ENCODE assay signal across 8 mouse cellular contexts in the genomic region with DNA sequence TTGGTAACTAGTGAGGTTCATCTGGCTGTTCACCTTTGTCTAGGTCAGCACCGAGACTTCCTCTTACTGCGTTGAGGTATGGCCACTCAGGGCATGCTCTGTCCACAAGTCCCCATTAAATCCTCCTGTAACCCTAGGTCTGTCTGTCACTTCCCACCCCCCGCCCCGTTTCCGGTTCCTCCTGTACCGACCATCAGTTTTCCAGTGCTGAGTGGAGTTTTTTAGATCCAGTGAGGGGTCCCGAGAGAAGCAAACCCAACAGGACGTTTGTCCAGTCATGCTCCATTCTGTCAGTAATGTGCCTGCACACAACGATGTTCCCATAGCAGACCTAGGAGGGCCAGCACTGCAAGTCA. TPM values are rescaled to one million over a fixed set of nuclear protein-coding genes. Genes with fewer than 3 reads are reported as not detected.
DNase-seq lines count a peak whose midpoint lies in the region; ATAC-seq and TF ChIP-seq lines count a peak whose summit lies in the region.

No protein-coding gene starts in this region.

- H3K4me3 ChIP-seq in kidney, embryonic 15.5 days (replicated peaks) = peak overlapping the region; percentile 28
- H3K4me3 ChIP-seq in kidney, adult 2 months (ENCODE audit: insufficient read depth, low read depth, low read length) = no peak overlapping the region
- peak overlapping the region; percentile 25 for H3K4me3 ChIP-seq in embryonic facial prominence, embryonic 12.5 days
- H3K4me3 ChIP-seq in hindbrain, embryonic 13.5 days = peak overlapping the region; percentile 28
- peak overlapping the region; percentile 24; the same call in 1 of the 2 replicates for H3K4me3 ChIP-seq in midbrain, embryonic 12.5 days

- H3K27ac ChIP-seq in kidney, embryonic 15.5 days = peak overlapping the region; percentile 29
- H3K27ac ChIP-seq in kidney, adult 2 months (ENCODE audit: insufficient read depth, low read depth, low read length) = no peak overlapping the region
- no peak overlapping the region for H3K27ac ChIP-seq in embryonic facial prominence, embryonic 12.5 days
- H3K27ac ChIP-seq in hindbrain, embryonic 13.5 days = peak overlapping the region; percentile 71
- H3K27ac ChIP-seq in midbrain, embryonic 12.5 days (replicated peaks) = 0 out of 2 replicates have a peak overlapping the region, but pooled peaks have one; percentile 39

- no peaks in the 10 kb centered on the region for H3K36me3 ChIP-seq in kidney, embryonic 15.5 days
- no peaks in the 10 kb centered on the region for H3K36me3 ChIP-seq in kidney, adult 2 months (ENCODE audit: control insufficient read depth, insufficient read depth, low read length)
- no peaks in the 10 kb centered on the region for H3K36me3 ChIP-seq in embryonic facial prominence, embryonic 12.5 days
- peaks cover 45% of the 10 kb centered on the region for H3K36me3 ChIP-seq in hindbrain, embryonic 13.5 days
- peaks cover 32% of the 10 kb centered on the region for H3K36me3 ChIP-seq in midbrain, embryonic 12.5 days

- WGBS in kidney, embryonic 15.5 days = 50% methylated on average over 9 of the region's 9 CpGs
- 40% methylated on average over 9 of the region's 9 CpGs for WGBS in kidney, adult 2 months
- 71% methylated on average over 9 of the region's 9 CpGs for WGBS in embryonic facial prominence, embryonic 12.5 days
- WGBS in hindbrain, embryonic 13.5 days = 76% methylated on average over 9 of the region's 9 CpGs
- WGBS in midbrain, embryonic 12.5 days = 67% methylated on average over 9 of the region's 9 CpGs

- no peak for DNase-seq in kidney, adult 2 months
- DNase-seq in left cerebral cortex, postnatal 10 days (ENCODE audit: extremely low spot score in 1 of 2, low spot score in 2 of 2) = no peak
- no peak for DNase-seq in urinary bladder, postnatal 36 days (ENCODE audit: low spot score in 2 of 2)

- no peak for TF ChIP-seq POLR2A in kidney, adult 2 months (IDR thresholded peaks at IDR 0.05; ENCODE audit: low read depth, low read length)

- peak; percentile 2; the same call in 1 of the 2 replicates for ATAC-seq in kidney, embryonic 15.5 days (replicated peaks; ENCODE audit: low FRiP score)
- no peak for ATAC-seq in embryonic facial prominence, embryonic 12.5 days (ENCODE audit: insufficient number of reproducible peaks, insufficient read depth, low FRiP score, low TSS enrichment)
- no peak for ATAC-seq in hindbrain, embryonic 13.5 days (ENCODE audit: low FRiP score)
- no peak for ATAC-seq in midbrain, embryonic 12.5 days (ENCODE audit: low FRiP score, low read depth)
- ATAC-seq in inflammation-experienced regulatory T-cells, adult 6 months = no peak

- no peaks in the 10 kb centered on the region for H3K27me3 ChIP-seq in kidney, embryonic 15.5 days
- H3K27me3 ChIP-seq in kidney, adult 2 months (replicated peaks; ENCODE audit: control insufficient read depth, insufficient read depth, low read length) = no peaks in the 10 kb centered on the region
- no peaks in the 10 kb centered on the region for H3K27me3 ChIP-seq in embryonic facial prominence, embryonic 12.5 days
- no peaks in the 10 kb centered on the region for H3K27me3 ChIP-seq in hindbrain, embryonic 13.5 days
- no peaks in the 10 kb centered on the region for H3K27me3 ChIP-seq in midbrain, embryonic 12.5 days

- H3K4me2 ChIP-seq in kidney, embryonic 15.5 days = peak overlapping the region; percentile 55
- peak overlapping the region; percentile 32 for H3K4me2 ChIP-seq in embryonic facial prominence, embryonic 12.5 days (replicated peaks)
- H3K4me2 ChIP-seq in hindbrain, embryonic 13.5 days = peak overlapping the region; percentile 49
- peak overlapping the region; percentile 41 for H3K4me2 ChIP-seq in midbrain, embryonic 12.5 days (replicated peaks)

- H3K9ac ChIP-seq in kidney, embryonic 15.5 days = no peak overlapping the region
- H3K9ac ChIP-seq in embryonic facial prominence, embryonic 12.5 days = no peak overlapping the region
- peak overlapping the region; percentile 55; the same call in 1 of the 2 replicates for H3K9ac ChIP-seq in hindbrain, embryonic 13.5 days
- H3K9ac ChIP-seq in midbrain, embryonic 12.5 days (replicated peaks) = no peak overlapping the region

- intact Hi-C loops in left cerebral cortex, postnatal 10 days (cut with DNase I) = no loop called here

- no peak for TF ChIP-seq CTCF in kidney, adult 2 months (conservative IDR thresholded peaks at IDR 0.05; ENCODE audit: insufficient read depth, insufficient read length, low read depth, low read length)

- H3K4me1 ChIP-seq in kidney, embryonic 15.5 days = peaks cover 43% of the 10 kb centered on the region
- no peaks in the 10 kb centered on the region for H3K4me1 ChIP-seq in kidney, adult 2 months (ENCODE audit: control insufficient read depth, insufficient read depth, low read length)
- peaks cover 11% of the 10 kb centered on the region; the same call in 1 of the 2 replicates for H3K4me1 ChIP-seq in embryonic facial prominence, embryonic 12.5 days
- peaks cover 18% of the 10 kb centered on the region for H3K4me1 ChIP-seq in hindbrain, embryonic 13.5 days (replicated peaks)
- H3K4me1 ChIP-seq in midbrain, embryonic 12.5 days = peaks cover 11% of the 10 kb centered on the region

- H3K9me3 ChIP-seq in kidney, embryonic 15.5 days (replicated peaks) = no peaks in the 10 kb centered on the region
- no peaks in the 10 kb centered on the region for H3K9me3 ChIP-seq in embryonic facial prominence, embryonic 12.5 days
- H3K9me3 ChIP-seq in hindbrain, embryonic 13.5 days = no peaks in the 10 kb centered on the region
- no peaks in the 10 kb centered on the region for H3K9me3 ChIP-seq in midbrain, embryonic 12.5 days

RNA-seq across cellular contexts. Expression of a gene that starts 9.5 kb away (rescaled TPM):
- polyA plus RNA-seq in kidney, embryonic 15.5 days (2015; fragmentation: Nextera tagmentation; extraction: Ambion mirVana) = 53.9 and 64.8 TPM in 2 replicates
- 152 and 171 TPM in 2 replicates for polyA plus RNA-seq in kidney, adult 2 months (2012; rRNA removed)
- polyA plus RNA-seq in embryonic facial prominence, embryonic 12.5 days (2016; fragmentation: Nextera tagmentation; extraction: Ambion mirVana) = 54.1 and 57.6 TPM in 2 replicates
- 59.6 and 62.3 TPM in 2 replicates for polyA plus RNA-seq in hindbrain, embryonic 13.5 days (2015; fragmentation: Nextera tagmentation; extraction: Ambion mirVana)
- polyA plus RNA-seq in midbrain, embryonic 12.5 days (2016; fragmentation: Nextera tagmentation; extraction: Ambion mirVana) = 40.6 and 42.1 TPM in 2 replicates
- polyA plus RNA-seq in inflammation-experienced regulatory T-cells, adult 6 months (2017; shearing (Covaris generic)) = 10 to 100 TPM in 2 of 3 experiments, 1 to 10 TPM in 1; 9.2 to 13.4 (median 11.8) TPM
- 100 to 1,000 TPM; 108 to 124 TPM for total RNA-seq in left cerebral cortex, postnatal 10 days (2021)

RNA-seq across cellular contexts. Expression of a gene that starts 29.8 kb away (rescaled TPM):
- 4.6 and 6.5 TPM in 2 replicates for polyA plus RNA-seq in kidney, embryonic 15.5 days (2015; fragmentation: Nextera tagmentation; extraction: Ambion mirVana)
- polyA plus RNA-seq in kidney, adult 2 months (2012; rRNA removed) = 0.27 and 0.30 TPM in 2 replicates
- polyA plus RNA-seq in embryonic facial prominence, embryonic 12.5 days (2016; fragmentation: Nextera tagmentation; extraction: Ambion mirVana) = 10.5 and 11.6 TPM in 2 replicates
- polyA plus RNA-seq in hindbrain, embryonic 13.5 days (2015; fragmentation: Nextera tagmentation; extraction: Ambion mirVana) = 14.6 and 18.0 TPM in 2 replicates
- 18.6 and 24.1 TPM in 2 replicates for polyA plus RNA-seq in midbrain, embryonic 12.5 days (2016; fragmentation: Nextera tagmentation; extraction: Ambion mirVana)
- 1 to 10 TPM; 1.6 to 4.2 (median 3.3) TPM for polyA plus RNA-seq in inflammation-experienced regulatory T-cells, adult 6 months (2017; shearing (Covaris generic))
- 1 to 10 TPM; 3.0 to 3.7 TPM for total RNA-seq in left cerebral cortex, postnatal 10 days (2021)

RNA-seq across cellular contexts. Expression of a gene that starts 29.9 kb away (rescaled TPM):
- polyA plus RNA-seq in kidney, embryonic 15.5 days (2015; fragmentation: Nextera tagmentation; extraction: Ambion mirVana) = 12.8 and 15.0 TPM in 2 replicates
- 25.2 and 31.5 TPM in 2 replicates for polyA plus RNA-seq in kidney, adult 2 months (2012; rRNA removed)
- polyA plus RNA-seq in embryonic facial prominence, embryonic 12.5 days (2016; fragmentation: Nextera tagmentation; extraction: Ambion mirVana) = 20.3 and 20.9 TPM in 2 replicates
- polyA plus RNA-seq in hindbrain, embryonic 13.5 days (2015; fragmentation: Nextera tagmentation; extraction: Ambion mirVana) = 57.4 and 61.1 TPM in 2 replicates
- polyA plus RNA-seq in midbrain, embryonic 12.5 days (2016; fragmentation: Nextera tagmentation; extraction: Ambion mirVana) = 30.9 and 35.1 TPM in 2 replicates
- under 1 TPM; 0.20 to 0.55 (median 0.33) TPM for polyA plus RNA-seq in inflammation-experienced regulatory T-cells, adult 6 months (2017; shearing (Covaris generic))
- 100 to 1,000 TPM in 1 of 2 experiments, 10 to 100 TPM in 1; 98.2 to 108 TPM for total RNA-seq in left cerebral cortex, postnatal 10 days (2021)

RNA-seq across cellular contexts. Expression of a gene that starts 41.7 kb away (rescaled TPM):
- 383 and 393 TPM in 2 replicates for polyA plus RNA-seq in kidney, embryonic 15.5 days (2015; fragmentation: Nextera tagmentation; extraction: Ambion mirVana)
- polyA plus RNA-seq in kidney, adult 2 months (2012; rRNA removed) = 88.4 and 94.2 TPM in 2 replicates
- 343 and 361 TPM in 2 replicates for polyA plus RNA-seq in embryonic facial prominence, embryonic 12.5 days (2016; fragmentation: Nextera tagmentation; extraction: Ambion mirVana)
- polyA plus RNA-seq in hindbrain, embryonic 13.5 days (2015; fragmentation: Nextera tagmentation; extraction: Ambion mirVana) = 266 and 296 TPM in 2 replicates
- 326 and 341 TPM in 2 replicates for polyA plus RNA-seq in midbrain, embryonic 12.5 days (2016; fragmentation: Nextera tagmentation; extraction: Ambion mirVana)
- 100 to 1,000 TPM; 180 to 214 (median 192) TPM for polyA plus RNA-seq in inflammation-experienced regulatory T-cells, adult 6 months (2017; shearing (Covaris generic))
- total RNA-seq in left cerebral cortex, postnatal 10 days (2021) = 10 to 100 TPM; 92.3 to 98.1 TPM

RNA-seq across cellular contexts. Expression of a gene that starts 49.4 kb away (rescaled TPM):
- 0.23 and 0.46 TPM in 2 replicates for polyA plus RNA-seq in kidney, embryonic 15.5 days (2015; fragmentation: Nextera tagmentation; extraction: Ambion mirVana)
- 3.7 and 3.9 TPM in 2 replicates for polyA plus RNA-seq in kidney, adult 2 months (2012; rRNA removed)
- polyA plus RNA-seq in embryonic facial prominence, embryonic 12.5 days (2016; fragmentation: Nextera tagmentation; extraction: Ambion mirVana) = 0.28 and 0.52 TPM in 2 replicates
- 0.06 and 0.09 TPM in 2 replicates for polyA plus RNA-seq in hindbrain, embryonic 13.5 days (2015; fragmentation: Nextera tagmentation; extraction: Ambion mirVana)
- 0.06 and 0.10 TPM in 2 replicates for polyA plus RNA-seq in midbrain, embryonic 12.5 days (2016; fragmentation: Nextera tagmentation; extraction: Ambion mirVana)
- polyA plus RNA-seq in inflammation-experienced regulatory T-cells, adult 6 months (2017; shearing (Covaris generic)) = not detected
- under 1 TPM; 0.32 to 0.34 TPM for total RNA-seq in left cerebral cortex, postnatal 10 days (2021)

Comparison
In these comparisons a context has a peak if more than half of its experiments do, and no peak if none do; other contexts are left out.
1. H3K27ac ChIP-seq: peak in kidney, embryonic 15.5 days (single experiment), hindbrain, embryonic 13.5 days (single experiment) and midbrain, embryonic 12.5 days (single experiment); none in kidney, adult 2 months (single experiment) and embryonic facial prominence, embryonic 12.5 days (single experiment).
2. Peak in every context shown above with its lines, with median percentiles within 50 percentile points of each other: H3K4me2 ChIP-seq.